Mouse (Mus musculus) bone marrow macrophage, adult 2 months (primary cell): ENCODE data around the gene Thnsl2.

Experiments used
- CTCF ChIP-seq: IDR thresholded peaks from 2 replicates; pipeline ENCODE4 v1.5.1; 2012; ENCODE audit warnings: low read depth, mild to moderate bottlenecking, low read length, moderate library complexity
- POLR2A ChIP-seq: IDR thresholded peaks from 2 replicates; pipeline ENCODE4 v1.6.1; 2012; ENCODE audit warnings: mild to moderate bottlenecking, low read depth, low read length, borderline replicate concordance

DNA sequence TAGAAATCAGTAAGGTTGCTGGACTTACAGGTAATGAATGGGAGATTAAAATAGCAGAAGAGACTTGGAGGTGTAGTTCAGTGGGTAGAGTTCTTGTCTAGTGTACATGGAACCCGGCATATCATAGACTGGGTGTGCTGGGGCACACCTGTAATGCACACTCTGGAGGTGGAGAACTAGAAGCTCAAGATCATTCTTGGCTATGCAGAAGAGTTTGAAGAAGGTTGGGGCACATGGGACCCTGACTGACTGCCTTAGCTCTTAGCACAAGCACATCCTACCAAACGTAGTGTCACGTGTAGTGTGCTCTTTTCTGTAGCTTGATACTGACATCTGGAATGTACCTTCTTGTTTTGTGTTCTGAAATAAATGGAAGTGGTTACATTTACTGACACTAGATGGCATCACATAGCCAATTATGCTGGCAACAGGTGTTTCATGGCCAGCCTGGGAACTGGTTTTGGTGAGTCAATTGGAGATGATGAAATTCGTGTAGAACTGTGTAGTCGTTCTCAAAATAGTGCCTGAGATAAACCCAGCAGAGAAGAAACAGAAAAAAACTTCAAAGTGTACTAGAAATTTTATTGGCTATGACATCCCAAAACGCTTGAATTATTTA, 22.4 kb upstream of the Thnsl2 start:
- TF ChIP-seq CTCF: no peak
- TF ChIP-seq POLR2A: no peak
